Mouse (Mus musculus) C2C12 (cell line): Measurements from ENCODE around the gene Drd5.

ENCODE experiments used
- CTCF ChIP-seq: IDR thresholded peaks from one replicate; pipeline ENCODE4 v1.5.1; 2011; ENCODE audit not compliant: control insufficient read depth, insufficient read depth, insufficient read length
- MAX ChIP-seq: IDR thresholded peaks from one replicate; pipeline ENCODE4 v1.6.1; 2011; ENCODE audit warnings: mild to moderate bottlenecking, control low read depth
- USF1 ChIP-seq: IDR thresholded peaks from one replicate; pipeline ENCODE4 v1.6.1; 2011; ENCODE audit warnings: low read depth, mild to moderate bottlenecking, control low read depth, moderate library complexity

- no peak for TF ChIP-seq CTCF
- no peak for TF ChIP-seq MAX
- TF ChIP-seq USF1, result no peak
Observed at GRCm38 (mm10) chr5:38346646-38347432, 27.7 kb downstream of the Drd5 start.
